Mouse (Mus musculus) forebrain, embryonic 12.5 days (tissue): ENCODE measurements at regions not wholly inside any gene's neighbourhood (a gene's known extent, or its start where the extent isn't known, plus 50 kb on each side); places are given as distances from the start of the nearest gene placed in this dataset.

Experiments
- ATAC-seq: fragments of 200-750 bp; cut with Nextera tagmentation; 2 replicates; pipeline ENCODE4 v1.8.0; 2017; ENCODE audit warnings: moderate TSS enrichment; ENCODE audit not compliant: low FRiP score
- H3K27ac ChIP-seq: fragments of 300-500 bp; sonication (generic); 2 replicates; pipeline ENCODE4 v1.5.1; 2016; ENCODE audit warnings: mild to moderate bottlenecking
- H3K27me3 ChIP-seq: fragments of 300-500 bp; sonication (generic); 2 replicates; pipeline ENCODE4 v1.6.1; 2016; ENCODE audit warnings: mild to moderate bottlenecking
- H3K36me3 ChIP-seq: fragments of 300-500 bp; sonication (generic); replicated peaks from 2 replicates; pipeline ENCODE4 v1.6.1; 2016; ENCODE audit warnings: mild to moderate bottlenecking
- H3K4me1 ChIP-seq: fragments of 300-500 bp; sonication (generic); 2 replicates; pipeline ENCODE4 v1.6.1; 2016
- H3K4me2 ChIP-seq: fragments of 300-500 bp; sonication (generic); 2 replicates; pipeline ENCODE4 v1.6.1; 2016; ENCODE audit warnings: mild to moderate bottlenecking, moderate library complexity
- H3K4me3 ChIP-seq: fragments of 300-500 bp; sonication (generic); replicated peaks from 2 replicates; pipeline ENCODE4 v1.5.1; 2016; ENCODE audit warnings: mild to moderate bottlenecking
- H3K9ac ChIP-seq: fragments of 300-500 bp; sonication (generic); 2 replicates; pipeline ENCODE4 v1.6.1; 2016; ENCODE audit warnings: mild to moderate bottlenecking
- H3K9me3 ChIP-seq: fragments of 300-500 bp; sonication (generic); 2 replicates; pipeline ENCODE4 v1.6.1; 2016
- WGBS: fragments of 180-500 bp; shearing (Covaris S2); methylation state at CpG from one replicate; pipeline ENCODE4 v1.1.7; 2016; 5-methylcytosine and 5-hydroxymethylcytosine counted together

GRCm38 (mm10) chr8:29274668-29275067 lies 1827.2 kb downstream of the Poteg start:
- Histone ChIP-seq H3K27ac (no peak overlapping the region), H3K4me2 (no peak overlapping the region), H3K27me3 (no peaks in the 10 kb centered on the region), H3K4me3 (no peak overlapping the region), H3K9ac (no peak overlapping the region), H3K9me3 (no peaks in the 10 kb centered on the region), H3K36me3 (no peaks in the 10 kb centered on the region), H3K4me1 (peaks cover 7% of the 10 kb centered on the region; the same call in 1 of the 2 replicates)
- ATAC-seq: 0 out of 2 replicates have a peak, but pooled peaks have one; percentile 39
- WGBS: 17% methylated on average over 3 of the region's 3 CpGs

- Histone ChIP-seq H3K27ac (no peak overlapping the region), H3K4me3 (no peak overlapping the region), H3K27me3 (no peaks in the 10 kb centered on the region), H3K9me3 (no peaks in the 10 kb centered on the region), H3K36me3 (no peaks in the 10 kb centered on the region), H3K4me1 (peaks cover 7% of the 10 kb centered on the region; the same call in 1 of the 2 replicates), H3K9ac (no peak overlapping the region), H3K4me2 (no peak overlapping the region)
- 92% methylated on average over 2 of the region's 2 CpGs for WGBS
- no peak for ATAC-seq
Measured at GRCm38 (mm10) chr8:29278711-29279110, 1831.2 kb downstream of the Poteg start.

- WGBS: 65% methylated on average over 3 of the region's 3 CpGs
Measured at GRCm38 (mm10) chr8:29279276-29279675, 1831.8 kb downstream of the Poteg start.

GRCm38 (mm10) chr8:29290386-29290785 lies 1842.9 kb downstream of the Poteg start:
- H3K9me3 ChIP-seq: no peaks in the 10 kb centered on the region
- 7% methylated on average over 6 of the region's 6 CpGs for WGBS
- H3K4me1 ChIP-seq: no peaks in the 10 kb centered on the region
- H3K4me2 ChIP-seq: no peak overlapping the region
- no peak overlapping the region for H3K4me3 ChIP-seq
- no peak overlapping the region for H3K27ac ChIP-seq
- no peaks in the 10 kb centered on the region for H3K27me3 ChIP-seq
- no peaks in the 10 kb centered on the region for H3K36me3 ChIP-seq
- peak; percentile 49; the same call in 1 of the 2 replicates for ATAC-seq
- no peak overlapping the region for H3K9ac ChIP-seq

More at GRCm38 (mm10) chr8:29279276-29279675, 1831.8 kb downstream of the Poteg start:
- ATAC-seq: no peak
- Histone ChIP-seq H3K9me3 (no peaks in the 10 kb centered on the region), H3K4me2 (no peak overlapping the region), H3K27ac (no peak overlapping the region), H3K4me3 (no peak overlapping the region), H3K36me3 (no peaks in the 10 kb centered on the region), H3K27me3 (no peaks in the 10 kb centered on the region), H3K4me1 (peaks cover 7% of the 10 kb centered on the region; the same call in 1 of the 2 replicates), H3K9ac (no peak overlapping the region)
